Mouse (Mus musculus): ENCODE measurements around the gene 1700006A11Rik. TPM values are rescaled to one million over a fixed set of nuclear protein-coding genes. Genes with fewer than 3 reads are reported as not detected.

1700006A11Rik gene
- total RNA-seq (2023): not detected in 4 replicates

DNA sequence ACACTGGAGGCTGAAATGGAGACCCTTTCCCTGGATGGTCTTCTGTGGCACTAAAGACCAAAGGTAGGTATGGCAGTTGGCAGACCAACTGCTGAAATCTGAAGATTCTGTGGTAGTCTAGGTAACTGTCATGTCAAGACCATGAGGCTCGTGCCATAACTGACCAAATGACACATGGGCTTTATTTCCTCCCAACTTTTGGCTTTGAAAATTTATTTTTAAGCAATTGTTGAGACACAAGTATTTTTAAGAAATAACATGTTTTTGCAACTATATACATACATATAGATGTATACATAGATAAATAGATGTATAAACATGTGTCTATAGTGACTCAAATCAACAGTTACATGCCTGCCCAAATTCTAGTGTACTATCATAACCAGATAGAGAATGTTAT lies at the start of gene 1700006A11Rik:
1700006A11Rik (minus strand) TSS at position 101 of the 400 bp plus-strand sequence.

Other genes starting within 250 kb of the 1700006A11Rik start
- gene Tram1l1, start 105.2 kb downstream of the 1700006A11Rik start, total RNA-seq (2023): not detected in 4 replicates
- not detected in 4 replicates for gene 1700003H04Rik, start 155.1 kb upstream of the 1700006A11Rik start, total RNA-seq (2023)

Measured in B cell, adult 62 days (primary cell).